Mouse (Mus musculus) forebrain, postnatal 0 days (tissue): ENCODE data around the gene Lyrm7. TPM values are rescaled to one million over a fixed set of nuclear protein-coding genes. Genes with fewer than 3 reads are reported as not detected.

Source experiments
- ATAC-seq: fragments of 200-750 bp; cut with Nextera tagmentation; 2 replicates; pipeline ENCODE4 v1.8.0; 2017; ENCODE audit warnings: mild to moderate bottlenecking, moderate library complexity
- DNase-seq: peaks from one replicate; pipeline ENCODE4 v3.0.0-alpha.2; 2015
- H3K27ac ChIP-seq: fragments of 300-500 bp; sonication (generic); 2 replicates; pipeline ENCODE4 v1.5.1; 2014; ENCODE audit warnings: low read depth, mild to moderate bottlenecking, antibody characterized with exemption, low read length, moderate library complexity, mixed read lengths
- H3K27me3 ChIP-seq: fragments of 300-500 bp; sonication (generic); 2 replicates; pipeline ENCODE4 v1.6.1; 2014; ENCODE audit warnings: mild to moderate bottlenecking, low read length, mixed read lengths; ENCODE audit not compliant: insufficient read depth
- H3K36me3 ChIP-seq: fragments of 300-500 bp; sonication (generic); 2 replicates; pipeline ENCODE4 v1.6.1; 2014; ENCODE audit warnings: mild to moderate bottlenecking, moderate library complexity; ENCODE audit not compliant: insufficient read depth
- H3K4me1 ChIP-seq: fragments of 300-500 bp; sonication (generic); 2 replicates; pipeline ENCODE4 v1.6.1; 2014; ENCODE audit warnings: antibody characterized with exemption; ENCODE audit not compliant: insufficient read depth
- H3K4me2 ChIP-seq: fragments of 300-500 bp; sonication (generic); 2 replicates; pipeline ENCODE4 v1.6.1; 2014; ENCODE audit warnings: low read depth, mild to moderate bottlenecking, moderate library complexity
- H3K4me3 ChIP-seq: fragments of 300-500 bp; sonication (generic); 2 replicates; pipeline ENCODE4 v1.5.1; 2014; ENCODE audit warnings: low read depth, low read length, mixed read lengths
- H3K9ac ChIP-seq: fragments of 300-500 bp; sonication (generic); 2 replicates; pipeline ENCODE4 v1.6.1; 2014; ENCODE audit warnings: mild to moderate bottlenecking
- H3K9me3 ChIP-seq: fragments of 300-500 bp; sonication (generic); 2 replicates; pipeline ENCODE4 v1.6.1; 2016; ENCODE audit warnings: low read length
- CTCF ChIP-seq: sonication (generic); IDR thresholded peaks from 2 replicates; pipeline ENCODE4 v1.5.1; 2016; ENCODE audit warnings: antibody characterized with exemption, control low read depth, low read depth
- WGBS: fragments of 180-500 bp; shearing (Covaris S2); extraction: QIAGEN DNeasy Blood & Tissue Kit; methylation state at CpG from one replicate; pipeline ENCODE4 v1.1.7; 2014; 5-methylcytosine and 5-hydroxymethylcytosine counted together
- polyA plus RNA-seq: library from polyadenylated mRNA; unstranded; fragments of >200 nt; fragmentation: Nextera tagmentation; extraction: Ambion mirVana; gene quantifications from 2 replicates; pipeline ENCODE4 v1.2.1, GENCODE M21; 2015
- total RNA-seq: library from RNA; depleted of rRNA; stranded (reverse); fragments of >200 nt; gene quantifications from 2 replicates; pipeline ENCODE4 v1.2.3, GENCODE M21; 2014

Lyrm7 gene
- total and polyA plus RNA-seq, 2 experiments from 2014 or later = 4.0 to 11.3 TPM

DNA sequence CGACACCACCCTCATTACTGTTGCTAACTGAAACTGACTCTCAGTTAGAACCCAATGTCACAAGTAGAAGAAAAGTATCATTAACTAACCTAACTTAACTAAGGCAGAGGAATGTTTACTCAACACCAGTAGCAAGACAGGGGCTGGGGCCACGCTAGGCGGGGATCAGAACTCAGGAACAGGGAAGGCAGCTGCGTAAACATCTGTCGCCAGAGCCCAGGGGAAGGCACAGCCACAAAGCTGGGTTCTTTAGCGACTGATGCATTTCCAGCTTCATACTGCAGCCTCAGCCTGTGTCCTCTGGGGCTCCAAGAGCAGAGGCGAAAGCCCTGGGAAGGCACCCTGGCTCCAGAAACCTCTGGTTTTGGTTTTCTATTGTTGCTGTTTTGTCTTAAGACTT lies 31.4 kb upstream of the Lyrm7 start:
- 68% methylated on average over 7 of the region's 7 CpGs for WGBS
- no peak for DNase-seq
- Histone ChIP-seq H3K4me2 (no peak overlapping the region), H3K9me3 (no peaks in the 10 kb centered on the region), H3K27ac (no peak overlapping the region), H3K27me3 (no peaks in the 10 kb centered on the region), H3K4me1 (no peaks in the 10 kb centered on the region), H3K4me3 (no peak overlapping the region), H3K9ac (no peak overlapping the region), H3K36me3 (no peaks in the 10 kb centered on the region)
- no peak for ATAC-seq
- no peak for TF ChIP-seq CTCF

DNA sequence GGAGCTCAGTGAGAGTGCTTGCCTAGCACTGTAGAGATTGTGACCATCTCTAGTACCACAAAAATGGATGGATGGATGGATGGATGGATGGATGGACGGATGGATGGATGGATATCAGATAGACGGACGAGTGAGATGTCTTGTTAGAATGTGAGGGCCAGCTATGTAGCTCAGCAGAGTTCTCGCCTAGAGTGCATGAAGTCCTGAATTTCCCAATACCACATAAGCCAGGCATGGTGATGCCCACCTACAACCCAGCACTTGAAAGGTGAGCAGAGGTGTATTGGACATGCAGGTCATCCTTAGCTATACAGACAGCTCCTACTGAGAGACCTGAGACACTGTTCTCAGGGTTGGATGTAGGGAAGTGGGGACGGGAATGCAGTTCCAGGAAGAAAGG lies 30.6 kb upstream of the Lyrm7 start:
- Histone ChIP-seq H3K27me3 (no peaks in the 10 kb centered on the region), H3K9me3 (no peaks in the 10 kb centered on the region), H3K4me2 (no peak overlapping the region), H3K4me1 (no peaks in the 10 kb centered on the region), H3K4me3 (no peak overlapping the region), H3K9ac (no peak overlapping the region), H3K36me3 (no peaks in the 10 kb centered on the region), H3K27ac (no peak overlapping the region)
- no peak for ATAC-seq
- WGBS = 91% methylated on average over 5 of the region's 5 CpGs
- no peak for TF ChIP-seq CTCF
- no peak for DNase-seq

DNA sequence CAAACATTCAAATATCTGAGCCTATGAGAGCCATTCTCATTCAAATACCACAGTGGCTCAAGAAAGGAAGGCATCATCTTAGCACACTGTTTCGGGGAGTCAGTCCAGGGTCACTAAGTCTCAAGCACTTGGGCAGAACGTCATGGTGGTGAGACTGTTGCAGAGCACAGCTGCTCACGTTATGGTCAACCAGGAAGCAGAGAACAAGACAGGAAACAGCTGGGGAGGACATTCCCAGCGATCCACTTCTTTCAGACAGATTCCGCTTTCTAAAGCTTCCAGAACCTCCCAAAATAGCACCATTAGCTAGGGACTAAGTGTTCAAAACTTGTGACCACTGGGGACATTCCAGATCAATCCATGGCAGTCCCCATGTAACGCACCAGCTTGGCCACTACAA lies 27.2 kb upstream of the Lyrm7 start:
- TF ChIP-seq CTCF = no peak
- Histone ChIP-seq H3K4me1 (no peaks in the 10 kb centered on the region), H3K27ac (no peak overlapping the region), H3K9me3 (no peaks in the 10 kb centered on the region), H3K9ac (no peak overlapping the region), H3K36me3 (no peaks in the 10 kb centered on the region), H3K4me3 (no peak overlapping the region), H3K27me3 (no peaks in the 10 kb centered on the region), H3K4me2 (no peak overlapping the region)
- ATAC-seq (no peak), DNase-seq (no peak)
- 89% methylated on average over 6 of the region's 6 CpGs for WGBS

DNA sequence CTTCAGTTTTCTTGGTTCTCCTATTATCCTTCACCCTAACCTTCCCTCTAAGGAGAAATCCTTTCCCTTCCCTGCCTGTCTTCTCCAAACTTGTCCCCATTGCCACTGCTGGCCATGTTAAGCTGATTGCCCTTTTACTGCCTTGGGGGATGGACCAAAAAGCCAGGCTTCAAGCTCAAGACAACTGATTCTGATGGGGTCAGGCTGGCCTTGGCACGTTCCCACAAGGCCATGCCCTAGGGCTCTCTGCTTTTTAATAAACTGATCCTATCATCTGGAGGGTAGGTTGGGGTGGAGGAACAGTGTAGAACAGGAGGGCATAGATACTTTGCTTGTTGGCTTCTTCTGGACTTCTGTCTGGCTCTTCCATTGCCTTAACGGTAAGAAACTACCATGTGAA lies 24.7 kb upstream of the Lyrm7 start:
- no peak overlapping the region for H3K27ac ChIP-seq
- 85% methylated on average over 2 of the region's 2 CpGs for WGBS
- no peak overlapping the region for H3K9ac ChIP-seq
- H3K4me1 ChIP-seq = no peaks in the 10 kb centered on the region
- H3K36me3 ChIP-seq = no peaks in the 10 kb centered on the region
- H3K4me3 ChIP-seq = no peak overlapping the region
- H3K9me3 ChIP-seq = no peaks in the 10 kb centered on the region
- no peaks in the 10 kb centered on the region for H3K27me3 ChIP-seq
- TF ChIP-seq CTCF = no peak
- ATAC-seq (no peak), DNase-seq (no peak)
- no peak overlapping the region for H3K4me2 ChIP-seq

DNA sequence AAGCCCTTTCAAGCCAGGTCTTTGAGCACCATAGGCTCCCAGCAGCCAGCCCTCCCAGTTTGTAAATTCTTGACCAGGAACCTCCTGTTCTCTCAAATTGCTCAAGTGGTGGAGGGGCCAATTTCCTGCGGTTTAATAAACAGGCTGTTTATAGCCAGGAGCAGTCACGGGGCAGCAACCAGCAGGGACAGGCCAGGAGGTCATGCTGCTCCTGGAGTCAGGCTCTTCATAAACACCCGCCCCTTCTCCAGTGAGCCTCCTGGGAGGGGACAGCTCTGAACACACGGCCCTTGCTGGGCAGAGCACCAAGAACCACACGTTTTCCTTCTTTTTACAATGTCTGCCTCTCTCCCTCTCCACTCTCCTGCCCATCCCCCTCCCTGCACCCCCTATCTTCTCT lies 24.2 kb upstream of the Lyrm7 start:
- Histone ChIP-seq H3K9me3 (no peaks in the 10 kb centered on the region), H3K27me3 (no peaks in the 10 kb centered on the region), H3K27ac (no peak overlapping the region), H3K9ac (no peak overlapping the region), H3K4me1 (no peaks in the 10 kb centered on the region), H3K4me3 (no peak overlapping the region), H3K36me3 (no peaks in the 10 kb centered on the region), H3K4me2 (no peak overlapping the region)
- WGBS = 41% methylated on average over 5 of the region's 5 CpGs
- TF ChIP-seq CTCF = no peak
- DNase-seq (no peak), ATAC-seq (no peak)

DNA sequence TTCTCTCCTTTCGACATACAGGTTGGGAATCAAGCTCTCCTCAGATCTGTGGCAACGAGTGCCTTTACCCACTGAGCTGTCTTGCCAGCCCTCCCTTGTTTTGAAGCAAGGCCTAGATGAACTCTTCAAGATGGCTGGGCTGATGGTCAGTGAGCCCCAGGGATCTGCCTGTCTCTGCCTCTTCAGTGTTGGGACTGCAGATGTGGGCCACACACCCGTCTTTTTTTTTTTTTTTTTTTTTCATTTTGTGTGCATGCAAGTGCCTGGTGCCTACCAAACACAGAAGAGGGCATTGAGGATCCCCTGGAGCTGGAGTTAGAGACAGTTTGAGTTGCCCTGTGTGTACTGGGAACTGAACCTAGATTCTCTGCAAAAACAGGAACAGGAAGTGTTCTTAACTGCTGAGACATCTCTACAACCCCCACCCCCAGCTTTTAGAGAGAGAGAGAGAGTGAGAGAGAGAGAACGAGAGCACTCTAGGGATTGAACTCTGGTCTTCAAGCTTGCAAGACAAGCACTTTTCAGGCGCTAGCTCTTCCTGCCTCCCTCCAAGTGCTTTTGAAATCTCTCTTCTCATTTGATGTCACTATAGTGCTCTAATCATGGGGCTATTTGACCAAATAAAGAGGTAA lies 23.6 kb upstream of the Lyrm7 start:
- WGBS = 73% methylated on average over 5 of the region's 5 CpGs
- H3K27ac ChIP-seq = no peak overlapping the region

DNA sequence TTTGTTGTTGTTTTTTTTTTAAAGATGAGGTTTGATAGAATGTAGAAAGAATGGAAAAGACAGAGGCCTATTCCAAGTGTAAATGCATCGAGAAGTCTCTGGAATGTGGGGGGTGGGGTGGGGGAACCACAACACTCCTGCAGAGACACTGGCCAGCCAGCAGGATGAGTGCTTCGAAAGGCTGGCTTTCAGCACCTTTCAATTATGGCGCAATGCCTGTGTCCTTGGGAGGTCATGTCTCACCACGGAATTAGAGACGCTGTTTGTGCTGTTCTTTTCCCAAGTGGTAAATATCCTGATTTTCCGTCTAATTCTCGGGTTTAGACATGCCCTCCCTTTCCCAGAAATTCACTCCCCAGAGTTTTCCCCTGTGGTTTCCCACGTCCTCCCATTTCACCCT lies 22.0 kb upstream of the Lyrm7 start:
- DNase-seq = no peak
- WGBS = 47% methylated on average over 8 of the region's 8 CpGs
- no peaks in the 10 kb centered on the region for H3K27me3 ChIP-seq
- no peak overlapping the region for H3K4me3 ChIP-seq
- no peak for ATAC-seq
- no peak overlapping the region for H3K4me2 ChIP-seq
- no peak overlapping the region for H3K9ac ChIP-seq
- no peak for TF ChIP-seq CTCF
- H3K36me3 ChIP-seq = no peaks in the 10 kb centered on the region
- no peaks in the 10 kb centered on the region for H3K9me3 ChIP-seq
- H3K4me1 ChIP-seq = no peaks in the 10 kb centered on the region
- H3K27ac ChIP-seq = no peak overlapping the region

More for the DNA sequence above, 23.6 kb upstream of the Lyrm7 start:
- Histone ChIP-seq H3K4me3 (no peak overlapping the region), H3K4me1 (no peaks in the 10 kb centered on the region), H3K4me2 (no peak overlapping the region), H3K9ac (no peak overlapping the region), H3K27me3 (no peaks in the 10 kb centered on the region), H3K36me3 (no peaks in the 10 kb centered on the region), H3K9me3 (no peaks in the 10 kb centered on the region)
- ATAC-seq = no peak
- no peak for DNase-seq
- no peak for TF ChIP-seq CTCF

DNA sequence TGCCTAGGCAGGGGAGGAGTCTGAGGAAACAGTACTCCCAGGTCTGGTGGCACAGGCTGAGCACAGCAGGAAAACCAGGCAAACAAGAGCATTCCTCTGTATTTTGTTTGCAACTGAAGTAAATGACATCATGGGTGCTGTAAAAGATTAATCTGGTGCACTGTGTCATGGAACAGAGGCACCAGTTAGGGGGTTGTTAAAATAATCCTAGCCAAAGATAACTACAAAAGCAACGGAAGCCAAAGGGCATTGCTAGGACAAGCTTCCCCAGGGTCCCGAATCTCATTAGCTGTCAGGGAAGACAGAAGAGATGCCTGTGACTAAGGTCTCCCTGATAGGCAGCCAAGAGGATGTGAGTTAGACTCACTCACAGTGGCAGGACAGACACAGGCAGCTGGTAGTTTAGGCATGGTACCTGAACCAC lies 20.3 kb upstream of the Lyrm7 start:
- no peak overlapping the region for H3K9ac ChIP-seq
- no peaks in the 10 kb centered on the region for H3K36me3 ChIP-seq
- no peaks in the 10 kb centered on the region for H3K9me3 ChIP-seq
- no peak overlapping the region for H3K4me2 ChIP-seq
- no peak overlapping the region for H3K27ac ChIP-seq
- WGBS = 7% methylated on average over 2 of the region's 2 CpGs
- DNase-seq (no peak), ATAC-seq (no peak)
- H3K4me3 ChIP-seq = no peak overlapping the region
- no peaks in the 10 kb centered on the region for H3K4me1 ChIP-seq
- no peaks in the 10 kb centered on the region for H3K27me3 ChIP-seq
- no peak for TF ChIP-seq CTCF
